Mouse (Mus musculus) liver, adult (tissue): ENCODE measurements around the gene Vmo1.

Experiments used
- GATA4 ChIP-seq: IDR thresholded peaks from 2 replicates; pipeline ENCODE4 v1.6.1; 2014; ENCODE audit warnings: mild to moderate bottlenecking, low read length; ENCODE audit not compliant: insufficient replicate concordance

The Vmo1 gene

DNA sequence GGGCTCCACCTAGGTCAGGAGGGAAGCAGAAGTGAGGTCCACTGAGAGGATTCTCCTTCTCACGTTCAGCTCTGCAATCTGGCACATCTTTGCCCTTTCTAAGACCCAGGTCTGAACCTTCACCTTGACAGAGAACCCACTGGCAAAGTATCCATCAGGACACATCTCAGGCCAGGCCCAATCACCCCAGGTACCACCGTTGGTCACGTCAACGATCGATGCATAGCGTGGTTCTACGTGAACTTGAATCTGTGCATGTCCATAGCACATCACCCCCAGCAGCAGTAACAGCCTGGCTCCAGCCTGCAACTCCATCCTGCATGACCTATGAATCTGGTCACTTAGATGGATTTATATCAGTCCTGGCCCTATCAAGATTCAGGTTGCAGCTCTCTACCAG lies at the start of gene Vmo1:
TSS of gene Vmo1 (minus strand) at position 329 of the 400 bp plus-strand sequence.
- TF ChIP-seq GATA4: no peak

DNA sequence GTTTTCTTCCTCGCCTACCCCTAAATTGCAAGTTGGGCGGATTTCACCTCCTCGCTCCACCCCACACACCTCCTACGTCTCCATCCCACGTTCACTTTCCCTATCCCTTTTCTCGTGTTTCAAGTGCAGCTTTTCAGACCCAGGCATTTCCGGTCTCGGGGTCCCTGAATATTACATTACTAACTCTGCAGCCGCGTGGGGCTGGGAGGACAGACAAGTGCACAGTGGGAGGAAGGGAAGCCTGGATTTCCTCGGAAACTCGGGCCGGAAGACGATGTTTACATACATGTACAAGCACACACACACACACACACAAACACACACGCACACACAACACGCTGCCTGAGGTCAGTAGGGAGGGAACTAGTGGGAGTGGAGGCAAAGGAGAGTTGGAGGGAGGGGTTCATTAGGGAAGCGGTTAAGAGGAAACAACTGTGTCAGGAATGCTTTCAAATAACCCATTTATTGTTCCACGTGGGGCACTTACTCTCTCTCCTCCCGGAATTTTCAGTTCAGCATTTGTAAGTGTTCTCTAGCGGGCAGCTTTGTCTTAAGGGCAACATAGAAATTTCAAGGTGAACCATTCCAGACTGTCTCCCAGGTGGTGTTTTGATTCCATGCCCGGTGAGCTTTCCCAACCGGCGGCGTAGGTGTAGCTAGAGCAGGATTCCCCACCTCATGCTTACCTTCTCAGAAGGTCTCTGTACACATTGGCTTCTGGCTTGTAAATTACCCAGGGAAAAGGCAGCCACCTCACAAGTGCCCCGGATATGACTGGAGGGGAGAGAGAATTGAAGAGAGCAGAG lies 49.3 kb upstream of the Vmo1 start:
- no peak for TF ChIP-seq GATA4

DNA sequence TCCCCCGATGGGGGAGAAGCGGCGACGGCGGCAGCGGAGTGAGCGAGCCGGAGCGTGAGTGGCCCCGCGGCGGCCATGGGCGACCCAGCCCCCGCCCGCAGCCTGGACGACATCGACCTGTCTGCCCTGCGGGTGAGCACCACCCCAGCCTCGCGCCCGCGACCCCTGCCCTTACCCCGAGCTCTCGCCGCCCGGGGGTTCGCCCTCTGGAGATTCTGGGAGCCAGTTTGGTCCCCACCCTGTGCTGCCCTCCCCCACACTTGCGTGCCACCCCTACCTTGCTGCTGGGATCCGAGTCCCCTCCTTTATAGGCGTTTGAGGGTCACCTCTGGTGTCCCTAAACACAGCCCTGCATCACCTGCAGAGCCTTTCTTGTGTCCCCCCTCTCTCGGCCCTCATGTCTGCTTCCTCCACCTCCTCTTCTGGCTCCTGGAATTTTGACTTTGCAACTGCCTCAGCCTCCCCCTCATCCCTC lies 48.6 kb upstream of the Vmo1 start:
- TF ChIP-seq GATA4: no peak

DNA sequence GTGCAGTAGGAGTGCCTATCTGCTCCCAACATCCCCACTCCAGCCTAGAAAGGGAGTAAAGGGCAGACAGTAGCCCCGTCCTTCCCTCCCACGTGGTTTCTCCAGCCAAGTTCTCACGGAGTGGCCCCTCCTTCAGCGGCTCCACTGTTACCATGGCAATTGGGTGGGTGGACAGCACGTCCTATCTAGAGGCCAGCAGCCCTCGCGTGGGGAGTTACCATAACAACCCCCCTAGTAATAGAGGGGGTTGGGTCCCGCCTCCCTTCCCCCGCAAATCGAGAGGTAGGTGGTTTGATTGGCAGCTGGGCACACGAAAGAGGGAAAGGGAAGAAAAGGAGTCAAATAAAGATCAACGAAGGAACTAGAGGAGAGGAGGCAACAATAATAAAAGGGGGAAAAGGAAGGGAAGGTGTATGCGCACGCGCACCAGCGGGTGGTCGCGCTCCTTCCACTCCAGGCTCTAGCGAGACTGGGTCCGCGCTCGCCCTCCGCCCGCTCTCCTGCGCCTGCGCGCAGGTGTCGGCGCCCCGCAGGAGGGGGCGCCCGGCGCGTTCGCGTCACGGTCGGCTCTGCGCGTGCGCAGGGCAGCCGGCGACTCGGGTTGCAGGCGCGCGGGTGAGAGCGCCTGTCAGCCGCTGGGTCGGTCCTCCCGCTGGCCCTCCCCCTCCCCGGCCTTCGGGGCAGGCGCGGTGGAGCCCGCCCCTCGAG lies 48.0 kb upstream of the Vmo1 start, which contains the start of gene Mink1:
TSS of gene Mink1 (plus strand) at position 595 of the 708 bp plus-strand sequence.
- TF ChIP-seq GATA4: no peak

- TF ChIP-seq GATA4: no peak
These were observed 47.5 kb upstream of the Vmo1 start for GRCm38 (mm10) chr11:70561937-70562286.

DNA sequence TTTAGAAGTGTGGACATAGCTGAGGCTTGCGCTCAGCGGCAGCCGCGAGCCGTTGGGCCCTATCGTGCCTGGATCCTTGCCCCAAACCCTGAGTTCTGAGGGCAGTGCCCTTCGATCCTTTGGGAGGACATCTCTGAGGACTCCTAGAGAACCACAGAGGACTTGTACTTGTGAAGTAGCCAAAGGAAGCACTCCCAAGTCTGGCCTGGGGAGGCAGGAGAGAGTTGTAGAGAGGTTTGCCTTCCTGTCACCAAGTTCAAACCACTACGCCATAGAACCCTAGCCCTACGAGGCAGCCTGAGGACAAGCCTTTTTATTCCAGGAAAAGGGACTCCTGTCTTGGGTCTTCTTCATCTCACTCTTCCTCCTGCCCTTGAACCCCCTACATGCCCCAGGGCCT lies 43.1 kb upstream of the Vmo1 start:
- no peak for TF ChIP-seq GATA4

- no peak for TF ChIP-seq GATA4
These were observed 39.5 kb upstream of the Vmo1 start for GRCm38 (mm10) chr11:70553940-70554339.

- TF ChIP-seq GATA4: no peak
These were observed 37.1 kb upstream of the Vmo1 start for GRCm38 (mm10) chr11:70551526-70551925.

GRCm38 (mm10) chr11:70544496-70544895 lies 30.1 kb upstream of the Vmo1 start:
- TF ChIP-seq GATA4: no peak

DNA sequence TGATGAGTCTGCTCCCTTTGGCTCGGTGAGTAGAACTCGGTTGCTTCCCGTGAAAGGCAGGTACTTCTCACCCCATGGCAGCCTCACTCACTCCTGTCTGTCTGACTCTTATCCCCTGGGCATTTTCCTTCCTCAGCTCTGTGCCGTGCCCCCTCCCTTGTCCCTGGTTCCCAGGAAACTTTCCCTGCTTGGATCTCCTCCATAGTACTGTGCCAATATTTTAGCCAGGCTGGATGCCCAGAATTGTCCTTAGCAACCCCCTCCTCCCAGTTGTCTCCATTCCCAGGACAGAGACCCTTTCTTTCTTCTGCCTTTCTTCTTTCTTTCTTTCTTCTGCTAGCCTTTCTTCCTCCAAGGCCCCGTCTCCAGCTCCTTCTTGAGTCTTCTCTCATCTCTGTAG lies 27.0 kb upstream of the Vmo1 start:
- no peak for TF ChIP-seq GATA4

DNA sequence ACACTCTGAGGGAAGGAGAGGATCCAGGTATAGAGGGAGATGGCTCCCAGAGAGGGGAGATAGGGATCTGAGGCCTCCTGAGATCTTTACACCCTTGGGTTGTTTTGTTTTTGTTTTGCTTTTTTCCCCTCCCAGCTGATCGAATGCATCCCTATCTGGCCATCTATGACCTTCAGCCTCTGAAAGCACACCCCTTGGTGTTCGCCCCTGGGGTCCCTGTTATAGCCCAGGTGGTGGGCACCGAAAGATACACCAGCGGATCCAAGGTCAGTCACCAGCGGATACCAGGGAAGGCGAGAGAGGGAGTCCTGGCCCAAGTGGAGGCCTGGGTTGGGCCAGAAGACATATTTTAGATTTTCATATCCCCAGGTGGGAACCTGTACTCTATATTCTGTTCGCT lies 26.5 kb upstream of the Vmo1 start:
- TF ChIP-seq GATA4: no peak

DNA sequence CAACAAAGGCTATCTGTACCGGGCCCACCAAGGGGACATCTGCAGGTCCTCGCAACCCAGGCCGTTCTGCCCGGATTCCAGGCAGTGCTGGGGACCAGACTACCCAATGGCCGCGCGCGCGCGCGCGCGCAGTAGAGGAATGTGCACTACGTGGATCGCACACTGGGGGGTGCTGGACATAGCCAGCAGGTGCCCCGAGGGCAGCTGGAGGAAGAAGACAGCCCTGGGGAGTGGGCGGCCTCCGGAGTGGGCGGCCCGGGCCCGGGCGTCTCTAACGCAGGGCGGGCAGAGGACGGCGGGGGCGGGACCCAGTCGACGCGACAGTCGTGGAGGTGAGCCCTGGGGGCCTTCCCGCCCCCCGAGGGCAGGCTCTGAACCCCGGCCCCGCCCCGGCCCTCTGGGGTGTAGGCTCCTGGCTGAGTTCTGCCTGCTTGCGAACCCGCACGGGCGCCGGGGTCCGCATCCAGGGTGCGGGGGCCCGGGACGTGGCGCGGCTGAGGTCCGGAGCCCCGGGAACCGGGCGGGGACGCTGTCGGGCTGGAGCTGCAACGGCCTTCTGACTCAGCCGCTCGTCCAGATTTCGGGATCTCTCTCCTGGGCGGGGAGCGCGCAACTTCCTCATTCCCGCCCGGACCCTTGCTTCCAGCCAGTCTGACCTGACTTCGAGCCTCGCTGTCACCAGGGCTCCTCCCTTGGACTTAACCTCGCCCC lies 25.6 kb upstream of the Vmo1 start, which contains the start of gene Pld2:
TSS of gene Pld2 (plus strand) at position 188 of the 711 bp plus-strand sequence.
- TF ChIP-seq GATA4: no peak

- no peak for TF ChIP-seq GATA4
These were observed 25.0 kb upstream of the Vmo1 start for GRCm38 (mm10) chr11:70539423-70539822.

- no peak for TF ChIP-seq GATA4
These were observed 18.4 kb upstream of the Vmo1 start, which contains the start of gene Gm40193 for GRCm38 (mm10) chr11:70532839-70533238. TSS of gene Gm40193 (minus strand) at chr11:70532939.

GRCm38 (mm10) chr11:70528610-70529009 lies 14.2 kb upstream of the Vmo1 start:
- TF ChIP-seq GATA4: no peak
